Mouse (Mus musculus) layer of hippocampus, adult 8-10 months (tissue): ENCODE data around the gene Ocln. TPM values are rescaled to one million over a fixed set of nuclear protein-coding genes. Genes with fewer than 3 reads are reported as not detected.

Experiments
- DNase-seq, 2 experiments: peaks; one replicate each; pipeline ENCODE4 v3.0.0; 2022; ENCODE audit warnings: low spot score in 2 of 2
- total RNA-seq, 4 experiments: library from RNA; stranded (reverse); gene quantifications; 2 replicates each; pipeline ENCODE4 v1.2.4; 2022

Gene Ocln
- total RNA-seq: 10 to 100 TPM in 3 of 4 experiments, 1 to 10 TPM in 1; 10.0 to 14.1 (median 11.3) TPM

DNA sequence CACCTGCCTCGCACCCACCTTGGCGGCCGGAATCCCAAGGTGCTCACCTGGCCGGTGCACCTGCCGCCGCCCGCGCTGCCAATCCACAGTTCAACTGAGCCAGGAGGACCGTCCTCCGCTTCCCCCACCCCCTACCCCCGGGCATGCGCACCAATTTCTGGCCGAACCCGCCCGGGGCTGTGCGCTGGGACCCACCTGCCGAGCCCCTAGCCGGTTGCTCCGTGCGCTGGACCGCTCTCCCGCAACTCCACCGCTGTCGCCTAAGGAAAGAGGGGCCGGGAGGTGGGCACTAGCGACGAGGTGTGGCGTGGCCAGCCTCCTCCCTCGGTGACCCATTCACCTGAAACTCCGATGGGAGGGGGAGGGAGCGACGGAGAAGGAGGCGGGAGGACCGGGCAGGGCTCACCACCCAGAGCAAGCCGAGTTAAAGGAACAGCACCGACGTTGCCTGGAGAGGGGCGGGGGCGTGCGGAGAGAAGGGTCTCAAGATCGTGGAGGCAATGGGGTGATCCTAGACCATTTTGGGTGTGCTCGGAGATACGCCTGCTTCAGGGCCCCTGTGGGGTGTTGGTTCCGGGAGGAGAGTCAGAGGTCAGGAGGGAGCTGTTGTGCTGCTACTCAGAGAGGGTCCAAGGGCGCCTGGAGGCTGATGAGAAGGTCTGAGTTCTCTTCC is at the start of gene Ocln:
TSS of gene Ocln (minus strand) at position 350 of the 673 bp plus-strand sequence.
- peak in 1 of 2 experiments; percentile 16 for DNase-seq

DNA sequence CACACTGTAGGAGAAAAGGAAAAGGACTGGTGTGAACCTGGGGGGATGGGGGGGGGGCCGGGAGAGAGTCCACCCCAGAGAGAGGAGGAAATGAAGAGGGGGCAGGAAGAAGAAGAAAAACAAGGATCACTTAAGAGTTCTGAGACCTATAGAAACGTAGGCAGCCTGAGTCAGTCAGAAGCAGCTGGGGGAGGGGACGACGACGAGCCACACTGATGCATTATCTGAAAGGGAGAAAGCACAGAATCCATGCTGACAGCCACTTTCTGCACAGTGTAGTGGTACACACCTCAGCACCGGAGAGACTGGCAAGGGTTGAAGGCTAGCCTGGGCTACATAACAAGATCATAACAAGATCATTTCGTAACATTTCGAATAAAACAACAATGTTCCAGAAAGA is 48.5 kb upstream of the Ocln start:
- no peak for DNase-seq

DNA sequence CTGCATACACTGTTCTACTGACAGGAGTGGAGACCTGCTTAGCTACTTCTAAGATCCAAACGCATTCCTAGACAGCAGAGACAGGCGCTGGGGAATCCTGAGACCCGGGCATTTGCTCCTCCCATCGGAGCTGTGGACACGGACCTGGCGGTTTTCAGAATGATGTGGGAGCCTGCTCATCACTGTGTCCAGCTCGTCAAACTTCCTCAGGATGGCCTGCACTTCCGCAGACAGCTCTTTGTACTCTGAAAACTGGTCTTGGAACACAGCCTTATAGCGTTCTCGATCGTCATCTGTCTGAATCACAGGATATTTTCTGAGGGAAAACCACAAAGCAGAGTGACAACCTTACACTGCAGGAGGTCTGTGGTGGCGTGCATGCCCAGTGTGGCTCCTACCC is 47.8 kb upstream of the Ocln start:
- no peak for DNase-seq

DNA sequence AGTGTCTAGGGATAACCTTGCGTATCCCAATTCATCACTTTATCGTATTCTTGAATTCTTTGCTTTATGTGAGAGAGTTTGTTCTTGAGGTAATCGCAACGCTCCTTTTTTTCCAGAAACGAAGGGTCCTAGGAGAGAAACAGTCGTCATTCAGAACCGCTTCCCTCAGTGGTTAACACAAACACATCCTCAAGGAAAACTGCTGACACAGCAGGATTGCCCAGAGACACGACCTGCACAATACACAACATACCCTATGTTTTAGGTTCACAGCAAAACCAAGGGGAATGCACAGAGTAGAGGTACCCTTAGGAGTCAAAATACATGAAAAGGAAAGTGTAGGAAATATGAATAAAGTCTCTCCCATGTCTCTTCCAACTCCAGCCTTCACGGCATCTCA is 44.8 kb upstream of the Ocln start:
- DNase-seq: no peak

DNA sequence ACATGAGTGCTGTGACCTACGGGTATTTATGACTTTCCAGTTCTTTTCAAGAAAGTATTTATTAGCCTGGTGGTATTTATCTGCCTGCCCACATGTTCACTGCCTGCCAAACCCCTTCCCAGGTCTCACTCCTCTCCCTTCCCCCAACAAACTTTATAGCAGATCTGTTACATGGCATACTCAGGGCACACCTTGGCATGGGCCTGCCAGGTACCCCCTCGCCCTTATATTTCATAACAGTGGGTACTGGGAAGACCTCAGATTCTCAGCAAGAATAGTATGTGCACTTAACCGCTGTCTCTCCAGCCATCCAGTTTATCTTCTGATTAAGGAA is 43.0 kb upstream of the Ocln start:
- DNase-seq: no peak

DNA sequence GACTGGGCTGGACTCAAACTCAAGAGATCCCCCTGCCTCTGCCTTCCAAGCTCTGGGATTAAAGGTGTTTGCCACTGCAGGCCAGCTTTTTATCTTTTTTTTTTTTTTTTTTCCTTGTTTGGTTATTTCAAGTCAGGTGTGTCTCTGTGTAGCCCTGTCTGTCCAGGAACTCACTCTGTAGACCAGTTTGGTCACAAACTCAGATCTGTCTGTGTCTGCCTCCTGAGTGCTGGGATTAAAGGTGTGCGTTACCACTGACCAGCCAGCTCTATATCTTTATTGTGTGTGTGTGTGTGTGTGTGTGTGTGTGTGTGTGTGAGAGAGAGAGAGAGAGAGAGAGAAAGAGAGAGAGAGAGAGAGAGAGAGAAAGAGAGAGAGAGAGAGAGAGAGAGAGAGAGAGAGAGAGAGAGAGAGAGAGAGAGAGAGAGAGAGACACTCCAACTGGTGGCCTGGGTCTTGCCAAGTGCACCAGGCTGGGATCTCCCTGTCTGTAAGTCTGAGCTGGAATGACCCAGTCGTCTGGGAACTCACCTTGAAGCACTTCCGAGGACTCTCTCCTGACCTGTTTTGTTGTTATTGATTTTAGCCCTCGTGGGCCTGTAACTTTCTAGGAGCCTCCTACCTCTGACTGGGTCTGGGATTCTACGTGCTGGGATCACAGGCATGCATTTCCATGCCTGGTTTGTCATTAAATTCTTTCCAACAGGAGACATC is 42.5 kb upstream of the Ocln start:
- no peak for DNase-seq

DNA sequence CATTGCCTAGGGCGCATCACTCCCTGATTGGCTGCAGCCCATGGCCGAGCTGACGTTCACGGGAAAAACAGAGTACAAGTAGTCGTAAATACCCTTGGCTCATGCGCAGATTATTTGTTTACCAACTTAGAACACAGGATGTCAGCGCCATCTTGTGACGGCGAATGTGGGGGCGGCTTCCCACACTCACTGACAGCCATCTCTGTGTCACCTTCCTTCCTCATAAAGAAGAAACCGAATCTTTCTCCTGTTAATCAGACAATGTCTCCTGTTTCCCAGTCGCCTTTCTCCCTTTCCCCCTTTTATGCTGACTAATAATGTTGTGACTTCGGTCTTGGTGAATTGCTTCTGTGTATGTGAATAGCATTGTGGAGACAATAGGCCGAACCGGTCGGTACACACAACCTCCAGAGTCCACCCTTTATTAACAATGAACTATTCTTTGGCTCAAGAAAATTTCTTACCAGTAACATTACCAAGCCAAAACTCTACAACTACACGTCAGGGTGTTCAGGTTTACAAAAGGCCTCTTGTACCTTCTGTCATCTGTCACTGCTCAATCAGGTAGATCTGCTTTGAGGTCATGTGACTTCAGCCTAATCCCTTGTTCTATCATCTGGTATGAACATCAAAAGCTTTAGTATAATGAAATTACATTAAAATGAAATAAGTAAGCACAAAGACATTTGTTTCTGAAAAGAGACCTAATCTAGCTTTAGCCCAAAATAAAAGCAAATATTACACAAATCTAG is 41.7 kb upstream of the Ocln start:
- DNase-seq: peak; percentile 24 to 50

DNA sequence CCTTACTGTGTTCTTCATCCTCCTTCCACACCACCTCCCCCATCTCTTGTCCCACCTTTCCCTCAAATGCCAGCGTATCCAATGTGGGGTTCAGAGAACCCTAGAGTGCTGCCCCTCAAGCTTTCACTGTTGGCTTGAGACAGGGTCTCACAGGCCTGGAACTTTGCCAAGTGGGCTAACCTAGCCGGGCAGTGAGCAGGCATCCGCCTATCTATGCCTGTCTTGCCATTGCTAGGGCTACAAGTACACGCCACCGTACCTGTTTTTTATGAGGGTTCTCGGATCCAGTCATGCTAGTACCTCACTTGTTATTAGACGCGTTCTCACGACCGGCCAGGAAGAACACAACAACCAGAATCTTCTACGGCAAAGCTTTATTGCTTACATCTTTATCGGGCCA is 36.1 kb upstream of the Ocln start:
- DNase-seq: no peak

DNA sequence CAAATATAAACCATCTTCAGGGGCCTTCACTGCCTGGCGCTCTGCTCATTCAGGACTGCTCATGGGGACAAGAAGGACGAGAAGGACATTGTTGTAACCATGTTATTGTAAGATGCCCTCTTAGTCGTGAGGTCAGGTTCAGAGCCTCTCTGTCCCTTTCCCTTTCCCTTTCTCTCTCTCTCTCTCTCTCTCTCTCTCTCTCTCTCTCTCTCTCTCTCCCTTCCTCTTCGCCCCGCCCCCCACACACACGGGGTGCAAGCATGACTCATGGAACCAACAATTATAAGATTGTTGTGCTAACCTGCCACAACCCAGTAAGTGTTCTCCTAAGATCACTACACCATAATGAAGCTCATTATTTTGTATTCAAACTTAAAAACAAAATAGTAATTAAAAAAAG is 29.6 kb upstream of the Ocln start:
- DNase-seq: no peak

DNA sequence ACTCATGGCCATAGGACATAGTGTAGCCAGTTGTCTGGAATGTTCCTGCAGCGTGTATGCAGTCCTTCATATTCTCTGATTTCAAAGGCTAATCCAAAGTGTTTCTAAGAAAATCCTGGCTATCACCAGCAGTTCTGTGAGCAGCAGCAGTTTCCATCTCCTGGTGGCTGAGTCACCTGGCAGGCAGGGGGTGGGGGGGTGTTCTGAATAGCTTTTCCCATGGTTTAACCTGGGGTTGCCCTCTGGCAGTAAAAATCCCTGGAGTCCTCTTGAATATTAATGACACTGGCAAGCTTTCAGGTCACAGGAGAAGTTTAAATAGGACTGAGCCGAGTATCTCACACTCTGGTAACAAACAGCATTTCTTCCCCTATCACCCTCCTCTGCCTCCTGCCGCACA is 29.2 kb upstream of the Ocln start:
- DNase-seq: no peak

DNA sequence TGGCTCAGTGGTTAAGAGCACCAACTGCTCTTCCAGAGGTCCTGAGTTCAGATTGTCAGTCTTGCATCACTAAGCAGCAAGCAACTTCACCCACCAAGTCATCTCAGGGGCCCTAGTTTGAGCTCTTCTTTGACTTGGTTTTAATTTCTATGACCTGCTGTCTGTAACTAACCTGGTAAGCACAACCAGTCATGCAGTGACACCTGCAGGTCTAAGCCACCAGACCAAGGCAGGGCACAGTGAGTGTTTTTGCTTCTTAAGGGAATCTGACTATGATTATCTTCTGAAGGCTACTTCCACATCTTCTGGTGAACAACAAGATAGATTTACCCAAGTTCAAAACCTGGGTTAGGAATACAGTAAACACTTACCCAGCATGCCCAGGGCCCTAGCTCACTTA is 27.4 kb upstream of the Ocln start:
- no peak for DNase-seq

DNA sequence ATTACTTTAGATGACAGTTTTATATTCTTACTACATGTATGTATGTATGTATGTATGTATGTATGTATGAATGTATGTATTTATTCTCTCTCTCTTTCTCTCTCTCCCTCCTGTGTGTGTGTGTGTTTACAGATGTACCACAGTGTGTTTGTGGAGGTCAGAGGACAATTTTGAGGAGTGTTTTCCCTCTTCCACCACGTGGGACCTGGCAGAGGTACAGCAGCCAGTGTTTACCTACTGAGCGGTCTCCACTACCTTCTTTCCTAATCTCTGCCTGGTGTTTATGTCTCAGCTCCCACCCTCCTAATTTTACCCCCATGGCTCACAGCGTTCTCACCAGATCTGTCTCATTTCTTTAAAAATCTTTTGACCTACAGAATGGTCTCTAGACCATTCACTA is 26.7 kb upstream of the Ocln start:
- DNase-seq: no peak

DNA sequence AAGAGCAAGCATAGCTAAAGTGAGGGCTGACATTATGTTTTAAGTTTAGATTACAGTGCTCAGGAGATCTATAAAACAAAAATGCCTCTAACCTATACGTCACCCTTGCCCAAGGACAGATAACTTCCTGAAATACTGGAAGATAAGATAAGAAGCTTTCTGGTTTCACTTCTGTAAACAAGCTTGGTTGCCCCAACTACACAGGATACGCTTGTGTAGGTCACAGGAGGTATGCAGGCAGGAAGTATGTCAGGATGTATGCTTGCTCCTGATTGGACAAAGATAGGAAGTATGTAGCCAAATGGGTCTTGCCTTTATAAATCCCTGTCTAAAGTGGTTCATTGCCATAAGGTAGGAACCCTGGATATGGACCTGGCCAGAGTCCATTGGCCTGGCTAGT is 23.4 kb upstream of the Ocln start:
- no peak for DNase-seq

DNA sequence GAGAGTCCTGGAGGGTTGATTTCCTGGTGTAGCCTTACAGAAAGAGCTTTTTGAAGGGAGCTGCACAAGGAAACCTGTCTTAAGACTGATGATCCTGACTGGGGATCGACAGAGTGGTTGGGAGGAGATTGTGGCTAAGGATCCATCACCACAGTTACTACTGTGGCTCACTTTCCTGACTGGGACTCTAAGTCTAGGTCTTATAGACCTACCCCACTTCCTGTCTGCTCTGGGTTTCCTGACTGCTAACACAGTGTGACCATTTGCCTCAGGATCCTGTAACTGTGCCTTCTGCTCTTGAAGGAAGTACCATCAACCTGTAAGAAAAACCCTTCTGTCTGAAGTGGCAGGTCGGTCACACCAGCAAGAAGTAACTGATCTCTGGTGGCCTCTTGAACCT is 18.2 kb upstream of the Ocln start:
- DNase-seq: no peak

DNA sequence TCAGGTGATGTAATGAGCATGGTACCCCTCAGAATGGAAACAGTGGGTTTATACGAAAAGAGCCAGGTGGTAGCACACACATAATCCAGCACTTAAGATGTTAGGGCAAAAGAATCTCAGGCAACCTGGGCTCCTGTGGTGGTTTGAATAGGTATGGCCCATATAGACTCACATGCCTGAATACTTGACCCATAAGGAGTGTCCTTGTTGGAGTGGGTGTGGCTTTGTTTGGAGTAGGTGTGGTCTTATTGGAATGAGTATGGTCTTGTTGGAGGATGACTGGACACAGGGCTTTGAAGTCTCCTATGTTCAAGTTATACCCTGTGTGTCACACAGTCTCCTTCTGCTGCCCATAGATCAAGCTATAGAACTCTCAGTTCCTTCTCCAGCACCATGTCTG is 15.8 kb upstream of the Ocln start:
- DNase-seq: no peak

DNA sequence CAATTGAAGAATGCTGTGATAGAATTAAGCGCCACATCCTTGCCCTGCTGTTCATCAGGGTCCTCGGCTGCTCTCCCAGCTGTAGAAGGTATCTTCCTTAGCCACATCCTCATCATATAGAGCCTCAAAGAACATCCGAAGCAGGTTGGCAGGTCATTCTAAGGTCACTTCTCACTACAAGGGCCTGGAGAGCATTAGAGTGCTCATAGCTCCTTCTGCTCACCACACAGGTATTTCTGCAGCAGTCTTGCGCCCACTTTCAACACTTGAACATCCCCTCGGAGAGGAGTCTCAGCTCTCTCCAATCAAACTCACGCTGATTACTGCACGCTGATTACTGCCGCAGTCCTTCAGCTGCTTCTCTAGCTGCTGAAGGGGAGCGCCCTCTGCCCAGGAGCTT is 6.9 kb upstream of the Ocln start:
- no peak for DNase-seq

DNA sequence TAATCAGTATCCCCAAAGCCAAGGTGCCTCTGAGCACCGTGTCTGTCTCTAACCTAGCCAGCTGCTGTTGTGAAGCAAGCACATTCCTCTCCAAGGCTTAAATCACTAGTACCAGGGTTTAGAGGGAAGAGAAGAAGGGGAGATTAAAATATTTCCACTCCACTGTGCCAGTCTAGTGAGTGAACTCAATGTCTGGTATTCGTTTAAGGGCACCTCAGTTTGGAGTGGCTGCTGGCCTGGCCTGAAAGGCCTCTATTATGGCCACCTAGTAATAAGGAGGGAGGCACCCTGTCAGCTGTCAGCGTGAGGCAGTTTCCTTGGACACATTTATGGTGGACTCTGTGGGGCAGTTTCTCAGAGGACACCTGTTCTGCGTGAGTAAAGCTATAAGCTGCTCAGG is 4.5 kb upstream of the Ocln start:
- DNase-seq: no peak

DNA sequence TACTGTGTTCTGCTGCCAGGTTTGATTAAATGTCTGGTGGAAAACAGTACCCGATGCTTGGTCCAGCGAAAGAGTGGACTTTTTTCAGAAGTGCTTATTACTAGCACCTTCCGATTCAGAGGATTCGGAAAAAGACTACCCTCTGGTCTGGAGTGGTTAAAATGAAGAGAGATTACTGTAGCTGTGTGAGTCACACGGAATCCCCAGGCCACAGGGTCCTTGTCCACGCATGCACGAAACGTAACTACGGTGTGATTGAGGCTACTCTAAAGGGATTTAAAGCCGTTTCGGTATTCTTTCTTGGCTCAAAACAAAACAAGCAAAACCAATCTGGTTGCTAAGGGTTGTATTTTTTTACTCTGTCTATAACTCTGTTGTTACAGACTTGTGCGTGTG is 522 bp upstream of the Ocln start:
- no peak for DNase-seq

DNA sequence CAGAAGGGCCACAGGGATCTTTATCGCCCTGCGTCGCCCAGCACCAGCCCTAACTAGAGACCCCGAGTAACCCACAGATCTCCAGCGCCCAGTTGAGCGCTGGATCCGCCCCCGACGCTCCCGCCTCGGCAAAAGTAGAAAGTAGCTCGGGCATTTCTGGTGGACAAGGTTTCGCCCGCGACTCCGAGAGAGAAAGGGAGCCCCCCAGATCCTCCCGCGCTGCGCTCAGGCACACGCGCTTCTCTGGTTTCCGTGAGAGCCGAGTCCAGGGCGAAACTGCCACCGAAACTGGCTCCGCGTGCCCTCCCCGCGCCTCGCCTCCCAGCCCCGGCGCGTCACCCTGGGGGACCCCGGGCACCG is 529 bp downstream of the Ocln start:
- no peak for DNase-seq

DNA sequence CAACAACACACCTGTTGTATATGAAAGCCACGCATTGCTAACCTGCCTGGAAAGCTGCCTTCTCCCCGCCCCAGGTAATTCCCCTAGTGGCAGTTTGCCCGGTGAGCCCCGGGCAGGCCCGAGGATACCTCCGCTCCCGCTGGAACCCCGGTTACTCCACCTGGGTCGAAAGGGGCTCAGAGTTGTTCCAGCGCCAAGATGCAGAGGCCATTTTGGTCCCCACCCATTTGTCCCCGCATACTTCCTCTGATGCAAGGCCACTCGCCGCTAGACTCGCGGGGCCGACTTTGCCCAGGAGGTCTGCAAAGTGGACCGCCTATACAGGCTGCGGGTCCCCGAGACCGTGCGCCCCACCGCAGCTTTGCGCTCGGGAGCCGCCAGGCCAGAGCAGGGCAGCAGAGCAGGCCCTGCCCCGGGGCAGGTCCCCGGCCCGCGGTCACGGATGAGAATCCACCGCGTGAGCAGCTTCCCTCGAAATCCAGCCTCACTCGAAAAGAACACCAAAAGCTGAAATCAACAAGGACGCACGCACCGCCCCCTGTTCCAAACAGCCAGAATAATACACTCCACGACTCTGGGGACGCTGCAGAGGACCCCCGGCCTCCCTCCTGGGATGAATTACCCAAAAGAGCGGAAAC is 1.0 kb downstream of the Ocln start:
- DNase-seq: no peak

DNA sequence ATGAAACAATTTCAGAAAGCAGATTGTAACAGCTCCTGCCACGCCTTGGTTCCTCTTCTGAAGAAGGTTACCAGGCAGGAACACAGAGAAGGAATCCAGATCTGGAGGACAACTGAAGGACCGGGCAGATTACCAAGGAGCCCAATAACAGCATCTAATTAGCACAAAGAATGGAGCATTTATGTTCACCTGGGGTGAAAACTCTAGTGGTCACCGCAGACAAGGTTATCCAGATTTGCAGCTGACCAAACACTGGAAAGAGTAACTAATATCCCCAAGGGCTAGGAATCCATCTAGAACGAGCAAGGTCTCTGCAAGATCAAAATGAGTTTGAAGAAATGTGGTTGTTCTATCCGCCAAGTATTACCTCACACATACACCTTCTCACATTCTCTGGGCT is 5.2 kb downstream of the Ocln start:
- no peak for DNase-seq

DNA sequence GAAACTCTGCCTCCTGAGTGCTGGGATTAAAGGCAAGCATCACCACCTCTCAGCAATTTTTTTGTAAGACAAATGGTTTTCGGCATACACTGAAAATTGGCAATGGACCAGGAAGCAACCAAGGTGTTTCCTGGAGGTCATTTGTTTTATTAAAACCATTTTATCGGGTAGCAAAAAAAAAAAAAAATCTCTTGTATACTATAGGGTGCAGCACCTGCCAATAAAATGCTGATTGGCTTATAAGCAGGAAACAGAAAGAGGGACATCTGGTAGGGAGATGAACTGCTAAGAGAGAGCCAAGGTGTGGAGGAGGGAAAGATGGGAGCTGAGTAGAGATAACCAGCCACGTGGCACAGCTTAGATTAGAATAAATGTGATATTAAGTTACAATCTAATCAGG is 7.0 kb downstream of the Ocln start:
- DNase-seq: no peak
